Mouse (Mus musculus): ENCODE data around the gene Map3k14. TPM values are rescaled to one million over a fixed set of nuclear protein-coding genes. Genes with fewer than 3 reads are reported as not detected.

Gene Map3k14
- polyA plus RNA-seq, 1 experiment from 2014 or later: 0.67 TPM

DNA sequence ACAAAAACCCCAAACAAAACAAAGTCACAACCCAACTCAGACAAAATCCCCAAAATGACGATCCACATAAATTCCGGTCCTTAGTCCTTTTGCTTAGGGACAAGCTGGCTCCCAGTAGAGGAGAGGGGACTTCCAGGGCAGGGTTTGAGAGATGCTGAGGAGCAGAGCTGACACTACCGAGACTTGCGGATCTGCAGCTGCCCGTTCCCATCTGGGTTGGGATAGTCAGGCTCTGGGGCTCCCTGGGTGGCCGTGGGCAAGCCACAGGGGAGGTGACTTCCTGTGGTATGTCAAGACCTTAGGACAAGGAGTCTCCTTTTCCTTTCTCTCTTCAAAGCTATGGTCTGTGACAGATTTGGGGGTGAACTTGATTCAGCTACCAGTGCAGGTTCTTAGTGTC, 30.8 kb downstream of the Map3k14 start:
- Histone ChIP-seq H3K27ac (ENCODE audit: low read depth) (no peak overlapping the region), H3K4me2 (ENCODE audit: low read depth, low read length) (no peak overlapping the region), H3K36me3 (replicated peaks; ENCODE audit: insufficient read depth, low read length) (peaks cover 12% of the 10 kb centered on the region), H3K27me3 (ENCODE audit: insufficient read depth, low read length) (no peaks in the 10 kb centered on the region), H3K4me3 (ENCODE audit: low read depth, low read length) (no peak overlapping the region), H3K9me3 (ENCODE audit: low read length) (no peaks in the 10 kb centered on the region), H3K9ac (replicated peaks) (no peak overlapping the region), H3K4me1 (ENCODE audit: insufficient read depth) (no peaks in the 10 kb centered on the region)
- no peak for DNase-seq
- TF ChIP-seq EP300 (IDR thresholded peaks at IDR 0.05; ENCODE audit: low read depth): no peak
- TF ChIP-seq CTCF (IDR thresholded peaks at IDR 0.05; ENCODE audit: low read depth): no peak
- whole genome bisulfite sequencing (ENCODE audit: insufficient replicate concordance): 85% methylated on average over 6 of the region's 6 CpGs
- no peak for ATAC-seq

- Histone ChIP-seq H3K9ac (replicated peaks) (no peak overlapping the region), H3K36me3 (replicated peaks; ENCODE audit: insufficient read depth, low read length) (peaks cover 12% of the 10 kb centered on the region), H3K4me2 (ENCODE audit: low read depth, low read length) (no peak overlapping the region), H3K4me1 (ENCODE audit: insufficient read depth) (no peaks in the 10 kb centered on the region), H3K9me3 (ENCODE audit: low read length) (no peaks in the 10 kb centered on the region), H3K4me3 (ENCODE audit: low read depth, low read length) (no peak overlapping the region), H3K27ac (ENCODE audit: low read depth) (no peak overlapping the region), H3K27me3 (ENCODE audit: insufficient read depth, low read length) (no peaks in the 10 kb centered on the region)
- ATAC-seq: no peak
- 64% methylated on average over 11 of the region's 11 CpGs for WGBS (ENCODE audit: insufficient replicate concordance)
- DNase-seq: no peak
- TF ChIP-seq CTCF (IDR thresholded peaks at IDR 0.05; ENCODE audit: low read depth) (no peak), EP300 (IDR thresholded peaks at IDR 0.05; ENCODE audit: low read depth) (no peak)
These were observed 31.6 kb downstream of the Map3k14 start for GRCm38 (mm10) chr11:103235702-103236101.

DNA sequence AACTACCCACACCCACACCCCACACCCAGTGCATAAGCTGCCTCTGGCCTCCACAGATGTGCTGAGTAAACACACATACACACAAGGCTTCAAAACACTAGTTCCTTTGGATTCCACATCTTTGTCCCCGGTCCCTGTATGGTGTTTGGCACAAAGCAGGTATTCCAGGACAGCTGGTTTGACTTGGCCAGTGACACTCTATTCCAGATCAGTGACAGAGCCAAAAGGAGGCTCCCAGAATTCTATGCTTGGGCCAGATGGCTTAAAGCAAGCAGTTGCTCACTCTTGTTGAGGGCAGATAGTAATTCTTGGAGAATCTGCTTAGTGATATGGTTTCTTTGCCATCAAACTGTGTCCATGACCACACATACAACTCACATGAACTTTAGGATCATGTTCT, 32.8 kb downstream of the Map3k14 start:
- WGBS (ENCODE audit: insufficient replicate concordance): 82% methylated on average over 1 of the region's 1 CpGs
- H3K9me3 ChIP-seq (ENCODE audit: low read length): no peaks in the 10 kb centered on the region
- H3K4me2 ChIP-seq (ENCODE audit: low read depth, low read length): no peak overlapping the region
- H3K9ac ChIP-seq (replicated peaks): no peak overlapping the region
- no peak overlapping the region for H3K27ac ChIP-seq (ENCODE audit: low read depth)
- DNase-seq: no peak
- TF ChIP-seq CTCF (IDR thresholded peaks at IDR 0.05; ENCODE audit: low read depth) (no peak), EP300 (IDR thresholded peaks at IDR 0.05; ENCODE audit: low read depth) (no peak)
- H3K36me3 ChIP-seq (replicated peaks; ENCODE audit: insufficient read depth, low read length): peaks cover 21% of the 10 kb centered on the region
- no peak for ATAC-seq
- no peak overlapping the region for H3K4me3 ChIP-seq (ENCODE audit: low read depth, low read length)
- no peaks in the 10 kb centered on the region for H3K27me3 ChIP-seq (ENCODE audit: insufficient read depth, low read length)
- H3K4me1 ChIP-seq (ENCODE audit: insufficient read depth): no peaks in the 10 kb centered on the region

DNA sequence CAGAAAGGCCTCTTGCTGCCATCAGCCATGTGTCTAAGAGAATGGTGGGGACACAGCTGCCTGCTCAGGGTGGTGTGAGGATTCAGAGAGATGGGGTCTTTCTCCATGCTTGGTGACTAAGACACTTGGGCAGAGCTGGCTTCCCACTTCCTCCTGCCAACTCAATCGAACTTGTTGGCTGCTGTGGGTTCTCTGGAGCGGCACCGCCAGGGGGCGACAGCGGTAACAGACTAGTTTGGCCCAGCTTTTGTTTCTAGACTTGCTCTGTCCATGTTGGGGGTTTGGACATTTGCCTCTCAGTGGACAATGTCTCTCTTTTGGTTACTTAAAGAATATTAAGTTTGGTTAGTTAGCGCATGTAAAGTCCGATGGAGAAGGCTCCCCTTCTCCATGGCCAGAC, 34.3 kb downstream of the Map3k14 start:
- no peaks in the 10 kb centered on the region for H3K27me3 ChIP-seq (ENCODE audit: insufficient read depth, low read length)
- peak; percentile 85 for TF ChIP-seq CTCF (IDR thresholded peaks at IDR 0.05; ENCODE audit: low read depth)
- no peak for TF ChIP-seq EP300 (IDR thresholded peaks at IDR 0.05; ENCODE audit: low read depth)
- ATAC-seq (no peak), DNase-seq (peak; percentile 81)
- H3K4me2 ChIP-seq (ENCODE audit: low read depth, low read length): no peak overlapping the region
- 37% methylated on average over 7 of the region's 7 CpGs for WGBS (ENCODE audit: insufficient replicate concordance)
- no peak overlapping the region for H3K9ac ChIP-seq (replicated peaks)
- H3K27ac ChIP-seq (ENCODE audit: low read depth): no peak overlapping the region
- H3K4me3 ChIP-seq (ENCODE audit: low read depth, low read length): no peak overlapping the region
- no peaks in the 10 kb centered on the region for H3K4me1 ChIP-seq (ENCODE audit: insufficient read depth)
- H3K36me3 ChIP-seq (replicated peaks; ENCODE audit: insufficient read depth, low read length): peaks cover 18% of the 10 kb centered on the region
- no peaks in the 10 kb centered on the region for H3K9me3 ChIP-seq (ENCODE audit: low read length)

- Histone ChIP-seq H3K4me3 (ENCODE audit: low read depth, low read length) (no peak overlapping the region), H3K27me3 (ENCODE audit: insufficient read depth, low read length) (no peaks in the 10 kb centered on the region), H3K4me1 (ENCODE audit: insufficient read depth) (no peaks in the 10 kb centered on the region), H3K27ac (ENCODE audit: low read depth) (no peak overlapping the region), H3K9me3 (ENCODE audit: low read length) (no peaks in the 10 kb centered on the region), H3K36me3 (replicated peaks; ENCODE audit: insufficient read depth, low read length) (peaks cover 14% of the 10 kb centered on the region), H3K4me2 (ENCODE audit: low read depth, low read length) (no peak overlapping the region), H3K9ac (replicated peaks) (no peak overlapping the region)
- no peak for DNase-seq
- 87% methylated on average over 7 of the region's 7 CpGs for WGBS (ENCODE audit: insufficient replicate concordance)
- ATAC-seq: no peak
- TF ChIP-seq CTCF (IDR thresholded peaks at IDR 0.05; ENCODE audit: low read depth) (no peak), EP300 (IDR thresholded peaks at IDR 0.05; ENCODE audit: low read depth) (no peak)
These were observed 35.9 kb downstream of the Map3k14 start for GRCm38 (mm10) chr11:103231367-103231766.

DNA sequence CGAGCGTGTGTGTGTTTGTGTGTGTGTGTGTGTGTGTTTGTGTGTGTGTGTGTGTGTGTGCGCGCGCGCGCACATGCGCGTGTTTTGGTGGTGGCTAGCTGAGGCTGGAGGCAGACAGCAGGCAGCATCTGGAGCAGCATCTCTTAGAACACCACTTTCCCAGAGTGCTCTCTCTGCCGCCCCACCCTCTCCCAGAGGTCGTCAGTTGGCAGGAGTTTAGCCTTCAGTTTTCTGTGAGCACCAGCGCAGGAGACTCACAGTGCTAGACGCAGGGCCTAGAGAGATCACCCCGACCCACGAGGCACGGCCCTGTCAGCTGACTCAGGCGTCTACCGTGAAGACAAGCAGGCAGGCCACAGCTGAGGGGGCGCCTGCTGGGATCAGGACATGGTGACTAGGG, 36.6 kb downstream of the Map3k14 start:
- no peaks in the 10 kb centered on the region for H3K27me3 ChIP-seq (ENCODE audit: insufficient read depth, low read length)
- TF ChIP-seq CTCF (IDR thresholded peaks at IDR 0.05; ENCODE audit: low read depth): no peak
- no peak for TF ChIP-seq EP300 (IDR thresholded peaks at IDR 0.05; ENCODE audit: low read depth)
- DNase-seq (no peak), ATAC-seq (no peak)
- H3K9ac ChIP-seq (replicated peaks): no peak overlapping the region
- no peak overlapping the region for H3K4me2 ChIP-seq (ENCODE audit: low read depth, low read length)
- no peak overlapping the region for H3K27ac ChIP-seq (ENCODE audit: low read depth)
- WGBS (ENCODE audit: insufficient replicate concordance): 89% methylated on average over 19 of the region's 19 CpGs
- peaks cover 16% of the 10 kb centered on the region for H3K36me3 ChIP-seq (replicated peaks; ENCODE audit: insufficient read depth, low read length)
- no peaks in the 10 kb centered on the region for H3K9me3 ChIP-seq (ENCODE audit: low read length)
- H3K4me1 ChIP-seq (ENCODE audit: insufficient read depth): no peaks in the 10 kb centered on the region
- no peak overlapping the region for H3K4me3 ChIP-seq (ENCODE audit: low read depth, low read length)

GRCm38 (mm10) chr11:103229608-103230007, 37.7 kb downstream of the Map3k14 start:
- WGBS (ENCODE audit: insufficient replicate concordance): 92% methylated on average over 2 of the region's 2 CpGs

More at GRCm38 (mm10) chr11:103229608-103230007, 37.7 kb downstream of the Map3k14 start:
- no peak overlapping the region for H3K4me2 ChIP-seq (ENCODE audit: low read depth, low read length)
- H3K9me3 ChIP-seq (ENCODE audit: low read length): no peaks in the 10 kb centered on the region
- H3K27ac ChIP-seq (ENCODE audit: low read depth): no peak overlapping the region
- H3K9ac ChIP-seq (replicated peaks): no peak overlapping the region
- DNase-seq: no peak
- peaks cover 19% of the 10 kb centered on the region for H3K36me3 ChIP-seq (replicated peaks; ENCODE audit: insufficient read depth, low read length)
- H3K27me3 ChIP-seq (ENCODE audit: insufficient read depth, low read length): no peaks in the 10 kb centered on the region
- no peak for ATAC-seq
- no peaks in the 10 kb centered on the region for H3K4me1 ChIP-seq (ENCODE audit: insufficient read depth)
- TF ChIP-seq EP300 (IDR thresholded peaks at IDR 0.05; ENCODE audit: low read depth) (no peak), CTCF (IDR thresholded peaks at IDR 0.05; ENCODE audit: low read depth) (peak; percentile 36; the same call in 1 of the 2 replicates)
- H3K4me3 ChIP-seq (ENCODE audit: low read depth, low read length): no peak overlapping the region
